Mouse (Mus musculus): ENCODE measurements around the gene Mns1. TPM values are rescaled to one million over a fixed set of nuclear protein-coding genes. Genes with fewer than 3 reads are reported as not detected.

The Mns1 gene
- polyA plus RNA-seq, 1 experiment from 2014 or later, result 33.6 TPM

- no peak overlapping the region for H3K9ac ChIP-seq
- H3K27ac ChIP-seq, result no peak overlapping the region
- WGBS, result 84% methylated on average over 9 of the region's 9 CpGs
- 0 out of 2 replicates have a peak, but pooled peaks cover 3% of the 10 kb centered on the region for H3K4me1 ChIP-seq
- no peak for ATAC-seq (replicated peaks; ENCODE audit: low FRiP score)
- H3K27me3 ChIP-seq, result no peaks in the 10 kb centered on the region
- H3K4me3 ChIP-seq (replicated peaks), result no peak overlapping the region
- no peak overlapping the region for H3K4me2 ChIP-seq
- H3K36me3 ChIP-seq, result no peaks in the 10 kb centered on the region
- H3K9me3 ChIP-seq (replicated peaks), result no peaks in the 10 kb centered on the region
Measured at GRCm38 (mm10) chr9:72405882-72406638, 31.8 kb upstream of the Mns1 start.

- Histone ChIP-seq H3K4me1 (0 out of 2 replicates have a peak, but pooled peaks cover 3% of the 10 kb centered on the region), H3K9ac (0 out of 2 replicates have a peak overlapping the region, but pooled peaks have one; percentile 33), H3K27me3 (no peaks in the 10 kb centered on the region), H3K36me3 (no peaks in the 10 kb centered on the region), H3K9me3 (replicated peaks) (no peaks in the 10 kb centered on the region), H3K4me3 (replicated peaks) (peak overlapping the region; percentile 40), H3K27ac (no peak overlapping the region), H3K4me2 (peak overlapping the region; percentile 60)
- peak; percentile 81 for ATAC-seq (replicated peaks; ENCODE audit: low FRiP score)
- WGBS, result 14% methylated on average over 12 of the region's 12 CpGs
Measured at GRCm38 (mm10) chr9:72408131-72408586, 29.7 kb upstream of the Mns1 start.

- Histone ChIP-seq H3K27ac (no peak overlapping the region), H3K9ac (no peak overlapping the region), H3K27me3 (no peaks in the 10 kb centered on the region), H3K4me1 (0 out of 2 replicates have a peak, but pooled peaks cover 3% of the 10 kb centered on the region), H3K9me3 (replicated peaks) (no peaks in the 10 kb centered on the region), H3K4me2 (no peak overlapping the region), H3K4me3 (replicated peaks) (no peak overlapping the region), H3K36me3 (no peaks in the 10 kb centered on the region)
- 43% methylated on average over 15 of the region's 15 CpGs for WGBS
- ATAC-seq (replicated peaks; ENCODE audit: low FRiP score), result peak; percentile 73
Measured at GRCm38 (mm10) chr9:72409381-72410225, 28.2 kb upstream of the Mns1 start.

GRCm38 (mm10) chr9:72411746-72412145 lies 26.1 kb upstream of the Mns1 start:
- Histone ChIP-seq H3K27ac (no peak overlapping the region), H3K27me3 (no peaks in the 10 kb centered on the region), H3K4me2 (no peak overlapping the region), H3K9ac (no peak overlapping the region), H3K9me3 (replicated peaks) (no peaks in the 10 kb centered on the region), H3K4me1 (0 out of 2 replicates have a peak, but pooled peaks cover 3% of the 10 kb centered on the region), H3K36me3 (no peaks in the 10 kb centered on the region), H3K4me3 (replicated peaks) (no peak overlapping the region)
- ATAC-seq (replicated peaks; ENCODE audit: low FRiP score), result no peak
- WGBS, result 88% methylated on average over 2 of the region's 2 CpGs

- ATAC-seq (replicated peaks; ENCODE audit: low FRiP score), result no peak
- 85% methylated on average over 3 of the region's 3 CpGs for WGBS
- H3K36me3 ChIP-seq, result no peaks in the 10 kb centered on the region
Measured at GRCm38 (mm10) chr9:72418443-72418842, 19.4 kb upstream of the Mns1 start.

GRCm38 (mm10) chr9:72420490-72420889 lies 17.3 kb upstream of the Mns1 start:
- Histone ChIP-seq H3K9me3 (replicated peaks) (no peaks in the 10 kb centered on the region), H3K4me2 (no peak overlapping the region), H3K27me3 (peaks cover 2% of the 10 kb centered on the region; the same call in 1 of the 2 replicates), H3K27ac (no peak overlapping the region), H3K36me3 (no peaks in the 10 kb centered on the region), H3K9ac (no peak overlapping the region), H3K4me1 (peaks cover 14% of the 10 kb centered on the region), H3K4me3 (replicated peaks) (no peak overlapping the region)
- 77% methylated on average over 3 of the region's 3 CpGs for WGBS
- ATAC-seq (replicated peaks; ENCODE audit: low FRiP score), result no peak

More at GRCm38 (mm10) chr9:72418443-72418842, 19.4 kb upstream of the Mns1 start:
- peaks cover 14% of the 10 kb centered on the region for H3K4me1 ChIP-seq
- no peak overlapping the region for H3K4me3 ChIP-seq (replicated peaks)
- no peak overlapping the region for H3K9ac ChIP-seq
- no peak overlapping the region for H3K27ac ChIP-seq
- H3K27me3 ChIP-seq, result no peaks in the 10 kb centered on the region
- H3K9me3 ChIP-seq (replicated peaks), result no peaks in the 10 kb centered on the region
- H3K4me2 ChIP-seq, result no peak overlapping the region

GRCm38 (mm10) chr9:72422284-72422683 lies 15.5 kb upstream of the Mns1 start:
- Histone ChIP-seq H3K4me3 (replicated peaks) (no peak overlapping the region), H3K4me2 (no peak overlapping the region), H3K36me3 (no peaks in the 10 kb centered on the region), H3K27me3 (peaks cover 2% of the 10 kb centered on the region; the same call in 1 of the 2 replicates), H3K9me3 (replicated peaks) (no peaks in the 10 kb centered on the region), H3K4me1 (peaks cover 14% of the 10 kb centered on the region), H3K9ac (no peak overlapping the region), H3K27ac (no peak overlapping the region)
- WGBS, result 56% methylated on average over 11 of the region's 11 CpGs
- ATAC-seq (replicated peaks; ENCODE audit: low FRiP score), result no peak

- Histone ChIP-seq H3K9ac (no peak overlapping the region), H3K4me2 (no peak overlapping the region), H3K27me3 (peaks cover 2% of the 10 kb centered on the region; the same call in 1 of the 2 replicates), H3K4me1 (peaks cover 14% of the 10 kb centered on the region), H3K36me3 (no peaks in the 10 kb centered on the region), H3K4me3 (replicated peaks) (no peak overlapping the region), H3K9me3 (replicated peaks) (no peaks in the 10 kb centered on the region), H3K27ac (no peak overlapping the region)
- ATAC-seq (replicated peaks; ENCODE audit: low FRiP score), result no peak
- 89% methylated on average over 2 of the region's 2 CpGs for WGBS
Measured at GRCm38 (mm10) chr9:72422753-72423152, 15.1 kb upstream of the Mns1 start.

- Histone ChIP-seq H3K4me1 (peaks cover 14% of the 10 kb centered on the region), H3K9ac (no peak overlapping the region), H3K27me3 (peaks cover 5% of the 10 kb centered on the region; the same call in 1 of the 2 replicates), H3K4me2 (no peak overlapping the region), H3K4me3 (replicated peaks) (no peak overlapping the region), H3K9me3 (replicated peaks) (no peaks in the 10 kb centered on the region), H3K27ac (no peak overlapping the region), H3K36me3 (no peaks in the 10 kb centered on the region)
- WGBS, result 85% methylated on average over 11 of the region's 11 CpGs
- no peak for ATAC-seq (replicated peaks; ENCODE audit: low FRiP score)
Measured at GRCm38 (mm10) chr9:72425300-72425850, 12.4 kb upstream of the Mns1 start.

- no peak for ATAC-seq (replicated peaks; ENCODE audit: low FRiP score)
- 45% methylated on average over 4 of the region's 4 CpGs for WGBS
- Histone ChIP-seq H3K4me2 (no peak overlapping the region), H3K27me3 (peaks cover 11% of the 10 kb centered on the region), H3K4me3 (replicated peaks) (no peak overlapping the region), H3K27ac (no peak overlapping the region), H3K9me3 (replicated peaks) (no peaks in the 10 kb centered on the region), H3K36me3 (no peaks in the 10 kb centered on the region), H3K9ac (no peak overlapping the region), H3K4me1 (no peaks in the 10 kb centered on the region)
Measured at GRCm38 (mm10) chr9:72427861-72428260, 9.9 kb upstream of the Mns1 start.

GRCm38 (mm10) chr9:72434876-72435275 lies 2.9 kb upstream of the Mns1 start:
- H3K4me1 ChIP-seq, result peaks cover 11% of the 10 kb centered on the region
- no peak overlapping the region for H3K27ac ChIP-seq
- no peaks in the 10 kb centered on the region for H3K36me3 ChIP-seq
- no peak overlapping the region for H3K4me3 ChIP-seq (replicated peaks)
- H3K9ac ChIP-seq, result no peak overlapping the region
- no peak overlapping the region for H3K4me2 ChIP-seq
- no peaks in the 10 kb centered on the region for H3K9me3 ChIP-seq (replicated peaks)
- no peak for ATAC-seq (replicated peaks; ENCODE audit: low FRiP score)
- WGBS, result 74% methylated on average over 9 of the region's 9 CpGs
- peaks cover 10% of the 10 kb centered on the region; the same call in 1 of the 2 replicates for H3K27me3 ChIP-seq
